In the genomic region with DNA sequence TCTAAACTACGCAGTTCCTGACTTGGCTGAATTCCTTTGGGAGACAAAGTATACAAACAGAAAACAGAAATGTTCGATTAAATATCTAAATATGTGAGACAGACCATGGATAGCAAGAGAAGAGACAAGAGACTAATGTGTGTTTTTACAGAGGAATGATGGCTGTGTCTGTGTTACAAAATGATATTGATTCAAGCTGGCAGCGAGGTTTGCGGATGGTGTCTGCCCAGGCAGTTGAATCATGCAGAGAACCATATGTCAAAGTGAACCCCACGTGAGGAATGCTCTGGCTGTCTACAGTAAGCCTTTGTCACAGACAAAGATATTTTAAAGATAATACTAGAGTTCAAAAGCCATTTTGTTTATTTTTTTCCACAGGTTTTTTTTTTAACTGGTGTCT, we compare ENCODE assay signal across 15 mouse cellular contexts.
DNase-seq lines count a peak whose midpoint lies in the region; ATAC-seq lines count a peak whose summit lies in the region.
"Had no signal": no experiment of that assay in that cellular context is flagged by ENCODE, and none has a peak within 500 bp of the region (broad histone marks: within the 10 kb centered on the region; RNA-seq: fewer than 3 reads in every experiment).

No protein-coding gene starts in this region.

- H3K4me1 ChIP-seq in forebrain, embryonic 14.5 days (ENCODE audit: control insufficient read depth, insufficient read depth, low read length): no peaks in the 10 kb centered on the region
- no peaks in the 10 kb centered on the region for H3K4me1 ChIP-seq in forebrain, embryonic 12.5 days
- H3K4me1 ChIP-seq: embryonic facial prominence, embryonic 13.5 days; hindbrain, embryonic 12.5 days; neural tube, embryonic 12.5 days had no signal

- H3K36me3 ChIP-seq in forebrain, embryonic 14.5 days (ENCODE audit: control insufficient read depth, insufficient read depth, low read length): no peaks in the 10 kb centered on the region
- H3K36me3 ChIP-seq in forebrain, embryonic 12.5 days (replicated peaks): no peaks in the 10 kb centered on the region
- H3K36me3 ChIP-seq: embryonic facial prominence, embryonic 13.5 days; hindbrain, embryonic 12.5 days; neural tube, embryonic 12.5 days had no signal

- H3K4me3 ChIP-seq in forebrain, embryonic 14.5 days (ENCODE audit: low read depth, low read length): no peak overlapping the region
- H3K4me3 ChIP-seq in forebrain, embryonic 12.5 days (replicated peaks): no peak overlapping the region
- H3K4me3 ChIP-seq: embryonic facial prominence, embryonic 13.5 days; hindbrain, embryonic 12.5 days; neural tube, embryonic 12.5 days had no signal

- intact Hi-C loops in heart, postnatal 36 days (cut with DNase I): no loop called here

- H3K27me3 ChIP-seq in forebrain, embryonic 14.5 days (replicated peaks; ENCODE audit: control insufficient read depth, insufficient read depth, low read length): no peaks in the 10 kb centered on the region
- no peaks in the 10 kb centered on the region for H3K27me3 ChIP-seq in forebrain, embryonic 12.5 days
- H3K27me3 ChIP-seq: embryonic facial prominence, embryonic 13.5 days; hindbrain, embryonic 12.5 days; neural tube, embryonic 12.5 days had no signal

- peak; percentile 62 for DNase-seq in forebrain, embryonic 14.5 days (ENCODE audit: low spot score)
- peak; percentile 13 for DNase-seq in Muller cell, postnatal 12 days (ENCODE audit: inconsistent ontology term)
- DNase-seq in cerebellum, postnatal 25 days: peak; percentile 83 to 88
- DNase-seq in layer of hippocampus, adult 9-10 months (ENCODE audit: low spot score): peak; percentile 21
- no peak for DNase-seq in kidney, postnatal 10 days
- no peak for DNase-seq in adrenal gland, postnatal 25 days
- DNase-seq in heart, postnatal 36 days: no peak
- DNase-seq: adrenal gland, postnatal 10 days; thymus, postnatal 4 days had no signal

- no peak overlapping the region for H3K9ac ChIP-seq in forebrain, embryonic 14.5 days (ENCODE audit: low read length)
- H3K9ac ChIP-seq in forebrain, embryonic 12.5 days: no peak overlapping the region
- H3K9ac ChIP-seq: embryonic facial prominence, embryonic 13.5 days; hindbrain, embryonic 12.5 days; neural tube, embryonic 12.5 days had no signal

- peak; percentile 81; the same call in 1 of the 2 replicates for ATAC-seq in forebrain, embryonic 14.5 days
- no peak for ATAC-seq in forebrain, embryonic 12.5 days (ENCODE audit: low FRiP score)

- H3K9me3 ChIP-seq in forebrain, embryonic 14.5 days (replicated peaks; ENCODE audit: control insufficient read depth, low read length): no peaks in the 10 kb centered on the region
- no peaks in the 10 kb centered on the region for H3K9me3 ChIP-seq in forebrain, embryonic 12.5 days
- H3K9me3 ChIP-seq: embryonic facial prominence, embryonic 13.5 days; hindbrain, embryonic 12.5 days; neural tube, embryonic 12.5 days had no signal

- H3K4me2 ChIP-seq in forebrain, embryonic 14.5 days (ENCODE audit: low read length): no peak overlapping the region
- H3K4me2 ChIP-seq in forebrain, embryonic 12.5 days: no peak overlapping the region
- H3K4me2 ChIP-seq: embryonic facial prominence, embryonic 13.5 days; hindbrain, embryonic 12.5 days; liver, embryonic 11.5 days; neural tube, embryonic 12.5 days had no signal

- 73% methylated on average over 5 of the region's 5 CpGs for WGBS in forebrain, embryonic 14.5 days
- WGBS in forebrain, embryonic 12.5 days: 74% methylated on average over 5 of the region's 5 CpGs

- H3K27ac ChIP-seq in forebrain, embryonic 14.5 days (ENCODE audit: low read depth, low read length): no peak overlapping the region
- H3K27ac ChIP-seq in forebrain, embryonic 12.5 days: no peak overlapping the region
- H3K27ac ChIP-seq: embryonic facial prominence, embryonic 13.5 days; hindbrain, embryonic 12.5 days; macrophage; neural tube, embryonic 12.5 days had no signal

Comparison
In these comparisons a context has a peak if more than half of its experiments do, and no peak if none do; other contexts are left out.
1. DNase-seq: peak in forebrain, embryonic 14.5 days (single experiment), Muller cell, postnatal 12 days (single experiment), cerebellum, postnatal 25 days (2 of 2) and layer of hippocampus, adult 9-10 months (single experiment); none in kidney, postnatal 10 days (single experiment), adrenal gland, postnatal 25 days (single experiment) and heart, postnatal 36 days (0 of 2).